Mouse (Mus musculus) MN1 (cell line): ENCODE results near the gene Rec8.

Experiments
- DNase-seq: peaks from one replicate; pipeline ENCODE4 v3.0.0-alpha.2; 2016; ENCODE audit warnings: low spot score

Rec8 gene

GRCm38 (mm10) chr14:55641291-55641690 lies 23.5 kb downstream of the Rec8 start:
- no peak for DNase-seq

- DNase-seq: no peak
These were observed 24.8 kb downstream of the Rec8 start for GRCm38 (mm10) chr14:55642679-55643059.

- peak; percentile 76 for DNase-seq
These were observed 25.4 kb downstream of the Rec8 start, which contains the start of gene Tm9sf1 for GRCm38 (mm10) chr14:55643060-55643907. Gene Tm9sf1, minus strand, starts transcription at chr14:55643806.

GRCm38 (mm10) chr14:55644261-55644888 lies 26.5 kb downstream of the Rec8 start:
- DNase-seq: no peak

- DNase-seq: no peak
These were observed 32.0 kb downstream of the Rec8 start, which contains the start of gene Tssk4 for GRCm38 (mm10) chr14:55649884-55650283. Gene Tssk4, plus strand, starts transcription at chr14:55650184.

GRCm38 (mm10) chr14:55651528-55651927 lies 33.7 kb downstream of the Rec8 start:
- DNase-seq: no peak

GRCm38 (mm10) chr14:55656935-55657334 lies 39.1 kb downstream of the Rec8 start:
- DNase-seq: no peak

GRCm38 (mm10) chr14:55658011-55658410 lies 40.2 kb downstream of the Rec8 start:
- no peak for DNase-seq

GRCm38 (mm10) chr14:55659960-55660573 lies 42.2 kb downstream of the Rec8 start, which contains the start of gene Mdp1:
Gene Mdp1, minus strand, starts transcription at chr14:55660508.
- peak; percentile 86 for DNase-seq

GRCm38 (mm10) chr14:55660636-55661035 lies 42.8 kb downstream of the Rec8 start:
- no peak for DNase-seq

GRCm38 (mm10) chr14:55671486-55671832 lies 53.6 kb downstream of the Rec8 start:
- DNase-seq: no peak

- DNase-seq: peak; percentile 93
These were observed 54.2 kb downstream of the Rec8 start, which contains the start of the genes Gmpr2 and Nedd8 for GRCm38 (mm10) chr14:55671833-55672740. Gene Gmpr2, plus strand, starts transcription at chr14:55671941. Gene Nedd8, minus strand, starts transcription at chr14:55672124.

GRCm38 (mm10) chr14:55672741-55673060 lies 54.9 kb downstream of the Rec8 start:
- no peak for DNase-seq
